Mouse (Mus musculus): Measurements from ENCODE around the gene Atp1a3. TPM values are rescaled to one million over a fixed set of nuclear protein-coding genes. Genes with fewer than 3 reads are reported as not detected.

Gene Atp1a3
- polyA plus RNA-seq, 1 experiment: 13.9 TPM

- H3K4me1 ChIP-seq (ENCODE audit: control insufficient read depth, insufficient read depth, low read length): peaks cover 11% of the 10 kb centered on the region
- no peak overlapping the region for H3K27ac ChIP-seq (ENCODE audit: control insufficient read depth, insufficient read depth, low read depth, low read length, poor library complexity)
- TF ChIP-seq POLR2A (IDR thresholded peaks at IDR 0.05; ENCODE audit: borderline replicate concordance, control insufficient read depth, low read depth, low read length) (no peak; the same call in 1 of the 2 replicates), CTCF (IDR thresholded peaks at IDR 0.05; ENCODE audit: control insufficient read depth, insufficient read depth, low read length) (peak; percentile 34; the same call in 1 of the 2 replicates)
- WGBS: 9% methylated on average over 9 of the region's 9 CpGs
- H3K4me3 ChIP-seq (replicated peaks; ENCODE audit: control insufficient read depth, low read depth, low read length): peak overlapping the region; percentile 38
Measured at GRCm38 (mm10) chr7:24974893-24975595, 30.7 kb downstream of the Atp1a3 start.

- no peak for TF ChIP-seq CTCF (IDR thresholded peaks at IDR 0.05; ENCODE audit: control insufficient read depth, insufficient read depth, low read length)
- TF ChIP-seq POLR2A (IDR thresholded peaks at IDR 0.05; ENCODE audit: borderline replicate concordance, control insufficient read depth, low read depth, low read length): no peak
- Histone ChIP-seq H3K27ac (ENCODE audit: control insufficient read depth, insufficient read depth, low read depth, low read length, poor library complexity) (no peak overlapping the region), H3K4me3 (replicated peaks; ENCODE audit: control insufficient read depth, low read depth, low read length) (no peak overlapping the region), H3K4me1 (ENCODE audit: control insufficient read depth, insufficient read depth, low read length) (peaks cover 5% of the 10 kb centered on the region; the same call in 1 of the 2 replicates)
- WGBS: 83% methylated on average over 5 of the region's 5 CpGs
Measured at GRCm38 (mm10) chr7:24973902-24974301, 31.9 kb downstream of the Atp1a3 start.

- Histone ChIP-seq H3K4me1 (ENCODE audit: control insufficient read depth, insufficient read depth, low read length) (peaks cover 5% of the 10 kb centered on the region; the same call in 1 of the 2 replicates), H3K27ac (ENCODE audit: control insufficient read depth, insufficient read depth, low read depth, low read length, poor library complexity) (no peak overlapping the region), H3K4me3 (replicated peaks; ENCODE audit: control insufficient read depth, low read depth, low read length) (no peak overlapping the region)
- WGBS: 75% methylated on average over 4 of the region's 4 CpGs
- TF ChIP-seq CTCF (IDR thresholded peaks at IDR 0.05; ENCODE audit: control insufficient read depth, insufficient read depth, low read length) (no peak), POLR2A (IDR thresholded peaks at IDR 0.05; ENCODE audit: borderline replicate concordance, control insufficient read depth, low read depth, low read length) (no peak)
Measured at GRCm38 (mm10) chr7:24973208-24973607, 32.5 kb downstream of the Atp1a3 start.

GRCm38 (mm10) chr7:24971972-24972893 is 33.5 kb downstream of the Atp1a3 start, which contains the start of gene Rabac1:
Gene Rabac1, minus strand, starts transcription at chr7:24972754.
- H3K4me3 ChIP-seq (replicated peaks; ENCODE audit: control insufficient read depth, low read depth, low read length): peak within 1 kb of the TSS; percentile 83
- TF ChIP-seq POLR2A (IDR thresholded peaks at IDR 0.05; ENCODE audit: borderline replicate concordance, control insufficient read depth, low read depth, low read length) (peak; percentile 64; the same call in 1 of the 2 replicates), CTCF (IDR thresholded peaks at IDR 0.05; ENCODE audit: control insufficient read depth, insufficient read depth, low read length) (peak; percentile 13; the same call in 1 of the 2 replicates)
- peaks cover 3% of the 10 kb centered on the region; the same call in 1 of the 2 replicates for H3K4me1 ChIP-seq (ENCODE audit: control insufficient read depth, insufficient read depth, low read length)
- under 1% methylated on average over 45 of the region's 45 CpGs for WGBS
- H3K27ac ChIP-seq (ENCODE audit: control insufficient read depth, insufficient read depth, low read depth, low read length, poor library complexity): peak within 1 kb of the TSS; percentile 77

- TF ChIP-seq POLR2A (IDR thresholded peaks at IDR 0.05; ENCODE audit: borderline replicate concordance, control insufficient read depth, low read depth, low read length) (no peak), CTCF (IDR thresholded peaks at IDR 0.05; ENCODE audit: control insufficient read depth, insufficient read depth, low read length) (peak; percentile 83)
- Histone ChIP-seq H3K27ac (ENCODE audit: control insufficient read depth, insufficient read depth, low read depth, low read length, poor library complexity) (peak overlapping the region; percentile 14; the same call in 1 of the 2 replicates), H3K4me1 (ENCODE audit: control insufficient read depth, insufficient read depth, low read length) (peaks cover 3% of the 10 kb centered on the region; the same call in 1 of the 2 replicates), H3K4me3 (replicated peaks; ENCODE audit: control insufficient read depth, low read depth, low read length) (peak overlapping the region; percentile 83)
- WGBS: 10% methylated on average over 19 of the region's 19 CpGs
Measured at GRCm38 (mm10) chr7:24971261-24971971, 34.3 kb downstream of the Atp1a3 start.

- 84% methylated on average over 3 of the region's 3 CpGs for WGBS
- TF ChIP-seq CTCF (IDR thresholded peaks at IDR 0.05; ENCODE audit: control insufficient read depth, insufficient read depth, low read length) (no peak), POLR2A (IDR thresholded peaks at IDR 0.05; ENCODE audit: borderline replicate concordance, control insufficient read depth, low read depth, low read length) (no peak)
- H3K27ac ChIP-seq (ENCODE audit: control insufficient read depth, insufficient read depth, low read depth, low read length, poor library complexity): no peak overlapping the region
Measured at GRCm38 (mm10) chr7:24970341-24970740, 35.4 kb downstream of the Atp1a3 start.

GRCm38 (mm10) chr7:24969805-24970204 is 36.0 kb downstream of the Atp1a3 start:
- Histone ChIP-seq H3K27ac (ENCODE audit: control insufficient read depth, insufficient read depth, low read depth, low read length, poor library complexity) (no peak overlapping the region), H3K4me3 (replicated peaks; ENCODE audit: control insufficient read depth, low read depth, low read length) (no peak overlapping the region), H3K4me1 (ENCODE audit: control insufficient read depth, insufficient read depth, low read length) (peaks cover 2% of the 10 kb centered on the region; the same call in 1 of the 2 replicates)
- WGBS: 86% methylated on average over 12 of the region's 12 CpGs
- TF ChIP-seq POLR2A (IDR thresholded peaks at IDR 0.05; ENCODE audit: borderline replicate concordance, control insufficient read depth, low read depth, low read length) (no peak), CTCF (IDR thresholded peaks at IDR 0.05; ENCODE audit: control insufficient read depth, insufficient read depth, low read length) (no peak)

More at GRCm38 (mm10) chr7:24970341-24970740, 35.4 kb downstream of the Atp1a3 start:
- Histone ChIP-seq H3K4me1 (ENCODE audit: control insufficient read depth, insufficient read depth, low read length) (peaks cover 3% of the 10 kb centered on the region; the same call in 1 of the 2 replicates), H3K4me3 (replicated peaks; ENCODE audit: control insufficient read depth, low read depth, low read length) (no peak overlapping the region)

Measured in bone marrow, adult 2 months (tissue).